Mouse (Mus musculus) retina, embryonic 14.5 days (tissue): ENCODE measurements around the gene Ppp2r5c.
A peak's percentile ranks its signal among the peaks of the same experiment; 100 is the strongest.

Experiments
- DNase-seq: peaks from one replicate; pipeline ENCODE4 v3.0.0-alpha.2; 2015; ENCODE audit warnings: low spot score

Gene Ppp2r5c

GRCm38 (mm10) chr12:110446290-110447170, at the start of gene Ppp2r5c:
TSS of gene Ppp2r5c (plus strand) at chr12:110447120.
- DNase-seq, result peak; percentile 96

DNA sequence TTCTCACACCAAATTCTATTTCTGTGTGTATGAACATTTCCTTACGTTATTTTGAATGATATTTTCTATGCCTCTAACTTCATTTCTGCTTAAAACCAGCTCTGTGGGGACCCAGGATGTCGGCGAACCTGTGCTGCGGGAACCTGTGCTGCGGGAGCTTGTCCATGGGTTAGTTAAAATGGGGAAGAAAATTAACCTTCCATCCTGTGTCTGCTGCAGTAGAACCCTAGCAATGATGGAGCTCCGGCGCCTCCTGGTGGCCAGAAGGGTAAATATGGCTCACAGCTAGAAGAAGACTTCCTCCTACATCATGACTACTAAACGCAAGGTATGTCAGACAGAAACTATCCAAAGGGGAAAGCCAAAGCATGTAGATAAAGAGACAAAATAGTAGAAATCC, 48.6 kb upstream of the Ppp2r5c start:
- DNase-seq, result peak; percentile 90

DNA sequence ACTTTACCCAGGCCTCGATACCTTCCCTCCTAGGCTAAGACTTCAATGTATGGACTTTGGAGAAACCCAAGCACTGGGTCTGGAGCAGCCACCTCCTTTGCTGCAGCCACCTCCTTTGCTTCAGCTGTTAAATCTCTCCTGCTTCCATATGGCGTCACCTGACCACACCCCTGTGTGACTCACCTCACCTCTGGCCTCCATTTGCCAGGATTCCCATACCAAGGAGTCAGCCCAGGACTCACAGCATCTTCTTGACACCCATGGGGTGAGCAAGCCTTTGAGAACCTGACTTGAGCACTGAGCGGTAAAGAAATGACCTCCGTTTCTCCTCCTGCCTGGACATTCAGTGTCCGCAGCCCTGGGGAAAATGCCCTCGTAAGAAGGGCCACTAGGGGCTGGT, 47.8 kb upstream of the Ppp2r5c start:
- DNase-seq, result no peak

DNA sequence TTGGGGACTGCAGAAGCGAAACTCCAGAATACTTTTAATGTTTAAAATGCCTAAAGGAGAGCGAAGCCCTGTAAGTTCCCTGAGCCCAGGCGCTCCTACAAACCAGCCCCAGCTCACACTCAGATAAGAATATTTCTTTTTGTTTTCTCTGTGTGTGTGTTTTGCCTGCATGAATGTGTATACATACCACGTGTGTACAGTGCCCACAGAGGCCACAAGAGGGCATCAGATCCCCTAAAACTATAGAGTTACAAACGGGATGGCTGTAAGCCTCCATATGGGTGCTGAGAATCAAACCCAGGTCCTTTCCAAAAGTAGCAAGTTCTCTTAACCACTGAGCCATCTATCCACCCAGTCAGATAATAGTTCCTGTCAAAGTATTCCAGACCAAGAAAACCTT, 46.0 kb upstream of the Ppp2r5c start:
- DNase-seq, result no peak

DNA sequence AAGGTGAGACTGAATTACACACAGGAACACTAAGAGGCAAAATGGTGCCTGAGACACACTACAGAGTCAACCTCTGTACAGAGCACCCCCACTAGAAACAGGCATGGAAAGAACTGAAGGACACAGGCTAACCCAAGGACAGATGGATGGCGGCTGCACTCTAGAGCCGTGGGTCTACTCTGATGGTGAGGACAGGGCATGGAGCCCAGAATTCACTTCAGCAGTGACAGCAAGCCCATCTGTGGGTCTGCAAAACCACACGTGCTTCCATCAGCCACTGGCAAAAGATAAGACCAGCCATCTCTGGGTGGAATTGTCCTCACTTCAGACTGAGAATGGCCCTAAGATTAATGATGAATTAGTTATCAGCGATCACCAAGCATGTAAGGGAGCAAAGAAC, 45.0 kb upstream of the Ppp2r5c start:
- DNase-seq, result no peak

DNA sequence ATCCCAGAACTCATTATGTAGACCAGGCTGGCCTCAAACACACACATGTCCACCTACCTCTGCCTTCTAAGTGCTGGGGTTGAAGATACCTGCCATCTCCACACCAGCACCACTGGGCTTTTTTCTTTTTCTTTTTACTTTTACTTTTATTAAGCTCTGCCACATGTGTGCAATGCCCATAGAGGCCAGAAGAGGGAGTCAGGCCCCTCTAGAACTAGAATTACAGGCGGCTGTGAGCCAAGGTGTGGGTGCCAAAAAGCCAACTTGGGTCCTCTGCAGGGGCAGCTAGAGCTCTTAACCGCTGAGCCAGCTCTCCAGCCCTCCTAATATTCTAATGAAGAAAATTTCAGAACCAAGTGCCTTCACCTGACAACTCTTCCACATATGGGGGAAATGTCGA, 30.7 kb upstream of the Ppp2r5c start:
- DNase-seq, result peak; percentile 57

GRCm38 (mm10) chr12:110417023-110417986, 29.6 kb upstream of the Ppp2r5c start:
- peak; percentile 56 for DNase-seq

DNA sequence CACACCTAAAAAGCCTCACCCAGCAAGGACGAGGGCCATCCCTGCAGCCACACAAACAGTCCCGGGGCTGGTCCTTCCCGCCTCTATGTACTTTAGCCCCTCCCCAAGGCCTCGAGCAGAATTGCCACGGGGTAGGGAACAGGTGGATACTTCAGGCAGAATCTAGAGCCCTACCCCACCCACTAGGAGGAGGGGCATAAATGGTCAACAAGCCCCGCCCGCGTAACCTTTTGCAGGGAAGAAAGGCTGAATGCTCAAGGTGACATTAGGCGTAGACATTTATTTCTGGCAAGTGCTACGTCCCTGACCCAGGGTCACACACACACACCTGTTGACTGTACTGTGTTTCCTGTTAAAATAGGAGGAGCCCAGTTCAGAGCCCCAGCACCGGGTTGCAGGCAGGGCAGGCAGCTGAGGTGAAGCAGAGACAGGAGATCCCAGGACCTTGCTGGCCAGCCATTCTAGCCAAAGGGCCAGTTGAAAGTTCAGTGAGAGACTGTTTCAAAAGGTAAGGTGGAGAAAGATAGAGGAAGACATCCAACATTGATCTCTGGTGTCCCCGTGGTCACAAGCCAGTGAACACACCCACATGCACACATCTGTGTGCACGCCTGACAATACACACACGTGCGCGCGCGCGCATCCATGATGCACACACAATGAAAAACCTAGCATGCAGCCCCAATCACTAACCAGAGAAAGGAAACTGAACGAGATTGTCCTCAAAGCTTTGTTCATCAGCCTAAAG, 28.8 kb upstream of the Ppp2r5c start:
- DNase-seq, result no peak

DNA sequence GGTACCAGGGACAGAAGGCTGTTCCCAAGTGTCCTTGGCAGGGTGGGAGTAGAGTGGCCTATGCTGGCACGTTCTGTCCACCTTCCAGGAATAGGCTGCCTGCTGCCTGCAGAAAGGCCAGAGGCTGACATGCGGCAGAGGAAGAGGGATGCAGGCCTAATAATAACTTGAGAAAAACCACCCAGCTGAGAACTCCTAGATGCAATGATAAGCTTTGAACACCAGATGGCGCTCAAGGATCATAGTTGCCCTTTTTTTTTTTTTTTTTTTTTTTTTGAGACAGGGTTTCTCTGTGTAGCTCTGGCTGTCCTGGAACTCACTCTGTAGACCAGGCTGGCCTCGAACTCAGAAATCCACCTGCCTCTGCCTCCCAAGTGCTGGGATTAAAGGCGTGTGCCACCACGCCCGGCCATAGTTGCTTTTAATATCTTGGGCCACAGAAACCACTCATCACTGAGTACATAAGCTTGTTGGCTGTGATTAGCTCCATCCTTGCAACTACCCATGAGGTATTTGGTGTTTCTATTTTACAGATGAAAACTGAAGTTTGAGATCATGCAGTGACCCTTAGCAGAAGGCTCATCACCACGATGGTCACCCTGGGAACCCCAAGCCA, 28.1 kb upstream of the Ppp2r5c start:
- peak; percentile 88 for DNase-seq

GRCm38 (mm10) chr12:110419879-110420278, 27.0 kb upstream of the Ppp2r5c start:
- no peak for DNase-seq

- no peak for DNase-seq
Measured at GRCm38 (mm10) chr12:110421361-110421760, 25.6 kb upstream of the Ppp2r5c start.

DNA sequence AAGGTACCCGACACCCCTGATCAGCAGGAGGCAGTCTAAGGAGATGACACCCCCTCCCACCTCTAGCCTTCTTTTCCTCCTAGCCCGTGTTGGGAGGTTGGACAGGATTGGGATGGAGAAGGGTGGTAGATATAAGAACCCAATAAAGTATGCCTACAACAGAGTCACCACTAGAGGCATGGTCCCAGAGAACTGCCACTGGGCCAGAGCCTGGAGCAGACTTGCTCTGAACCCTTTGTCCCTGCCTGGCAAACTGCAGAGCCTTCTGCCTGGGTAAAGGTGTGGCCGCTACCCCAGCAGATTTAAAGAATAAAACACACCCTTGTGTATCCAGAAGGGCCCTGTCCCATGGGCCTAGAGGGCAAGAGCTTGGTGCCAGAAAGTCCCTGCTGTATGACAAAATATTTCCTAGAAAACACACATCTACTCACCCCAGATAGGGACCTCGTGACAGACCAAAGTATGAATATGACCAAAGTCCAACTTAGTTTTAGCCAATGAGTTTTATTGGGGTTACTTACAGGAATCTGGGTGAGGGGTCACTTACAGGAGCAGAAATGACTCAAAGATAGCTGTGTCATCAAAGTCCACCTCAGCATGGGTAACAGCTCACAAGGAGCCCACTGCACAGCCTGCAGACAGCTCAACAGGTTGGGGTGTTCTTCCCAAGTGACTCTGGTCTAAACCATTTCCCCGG, 22.8 kb upstream of the Ppp2r5c start:
- no peak for DNase-seq

GRCm38 (mm10) chr12:110426417-110427010, 20.4 kb upstream of the Ppp2r5c start:
- DNase-seq, result no peak

- no peak for DNase-seq
Measured at GRCm38 (mm10) chr12:110429340-110429973, 17.5 kb upstream of the Ppp2r5c start.

DNA sequence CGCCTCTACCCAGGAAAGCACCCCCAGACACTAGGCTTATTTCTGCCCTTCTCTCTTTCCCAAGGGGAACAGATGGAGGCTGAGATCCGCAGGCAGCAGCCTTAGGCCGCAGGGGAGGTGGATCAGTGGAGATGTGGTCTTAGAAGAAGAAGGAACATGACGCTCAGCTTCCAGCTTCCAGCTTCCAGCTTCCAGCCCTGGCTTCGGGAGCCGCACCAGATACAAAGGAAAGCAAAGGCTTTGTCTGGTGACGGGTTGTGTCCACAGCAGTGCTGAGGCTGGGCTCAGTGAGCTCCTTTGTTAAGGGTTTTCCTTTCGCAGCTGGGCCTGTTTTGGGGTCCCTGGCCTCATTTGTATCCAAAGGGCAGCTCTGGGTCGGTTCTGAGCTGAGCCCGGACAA, 16.9 kb upstream of the Ppp2r5c start:
- no peak for DNase-seq

GRCm38 (mm10) chr12:110431805-110432204, 15.1 kb upstream of the Ppp2r5c start:
- DNase-seq, result no peak

DNA sequence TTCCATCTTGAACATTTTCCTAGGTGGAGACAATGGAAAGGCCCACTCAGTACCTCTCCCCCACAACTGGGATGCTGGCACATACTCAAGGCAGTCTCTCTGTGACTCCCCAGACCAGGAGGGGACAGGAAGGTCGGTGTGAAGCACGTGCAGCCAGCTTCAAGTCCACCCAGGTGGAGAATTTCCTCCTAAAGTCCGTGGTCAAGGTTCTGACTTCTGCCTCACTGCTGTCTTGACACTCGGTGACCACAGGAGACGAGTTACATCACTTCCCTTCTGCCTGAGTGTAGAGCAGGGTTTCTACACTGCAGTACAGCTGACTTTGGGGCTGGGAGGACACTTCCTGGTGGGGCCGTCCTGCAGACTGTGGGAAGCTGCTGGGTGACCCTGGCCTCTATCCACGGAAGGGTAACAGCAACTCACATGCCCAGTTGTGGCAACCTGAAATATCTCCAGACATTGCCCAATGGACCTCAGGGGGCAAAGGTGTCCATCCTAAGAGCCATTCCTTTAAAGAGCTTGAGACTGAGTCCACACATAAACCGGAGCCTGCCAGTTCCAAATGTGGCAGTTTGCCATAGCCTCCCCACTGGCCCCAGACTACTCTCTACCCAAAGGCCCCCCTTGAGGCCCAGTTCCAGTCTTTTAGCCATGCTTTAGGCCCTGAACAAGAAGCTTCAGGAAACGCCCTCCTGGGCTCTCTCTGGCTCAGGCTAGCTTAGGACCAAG, 10.1 kb upstream of the Ppp2r5c start:
- DNase-seq, result no peak

- peak; percentile 20 for DNase-seq
Measured at GRCm38 (mm10) chr12:110437367-110437703, 9.6 kb upstream of the Ppp2r5c start.

DNA sequence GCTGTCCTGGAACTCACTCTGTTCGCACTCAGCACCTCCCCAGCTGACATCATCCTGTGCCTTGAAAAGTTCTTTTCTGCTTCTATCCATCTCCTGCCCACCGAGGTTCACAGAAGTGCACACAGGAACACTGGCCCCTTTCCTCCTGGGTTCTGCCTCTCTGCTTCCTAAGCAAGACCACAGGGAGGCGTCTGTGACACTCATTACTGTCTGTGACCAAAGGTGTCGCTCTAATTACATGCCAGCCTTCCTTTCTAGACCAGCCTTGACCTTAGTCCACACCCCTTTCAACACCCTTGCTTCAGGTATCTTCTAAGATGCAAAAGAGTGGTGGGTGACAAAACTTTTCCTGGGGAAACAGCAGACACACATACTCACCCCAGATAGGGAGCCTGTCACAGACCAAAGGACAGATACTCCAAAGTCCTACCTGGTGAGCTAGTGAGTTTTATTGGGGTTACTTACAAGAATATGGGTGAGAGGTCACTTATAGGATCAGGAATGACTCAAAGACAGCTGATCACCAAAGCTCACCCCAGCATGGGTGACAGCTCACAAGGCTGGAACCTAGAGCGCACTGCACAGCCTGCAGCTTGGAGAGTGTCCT, 8.4 kb upstream of the Ppp2r5c start:
- peak; percentile 38 for DNase-seq
